Mouse (Mus musculus) hindbrain, embryonic 14.5 days (tissue): ENCODE measurements at regions not wholly inside any gene's neighbourhood (a gene's known extent, or its start where the extent isn't known, plus 50 kb on each side); places are given as distances from the start of the nearest gene placed in this dataset.
A peak's percentile ranks its signal among the peaks of the same experiment; 100 is the strongest.

Source experiments
- ATAC-seq: fragments of 200-750 bp; cut with Nextera tagmentation; 2 replicates; pipeline ENCODE4 v1.8.0; 2017; ENCODE audit warnings: moderate number of reproducible peaks, mild to moderate bottlenecking, moderate TSS enrichment, moderate library complexity; ENCODE audit not compliant: low FRiP score
- DNase-seq: peaks from one replicate; pipeline ENCODE4 v3.0.0-alpha.2; 2015; ENCODE audit warnings: low spot score
- H3K27ac ChIP-seq: fragments of 300-500 bp; sonication (generic); 2 replicates; pipeline ENCODE4 v1.5.1; 2014; ENCODE audit warnings: mild to moderate bottlenecking, moderate library complexity
- H3K27me3 ChIP-seq: fragments of 300-500 bp; sonication (generic); 2 replicates; pipeline ENCODE4 v1.6.1; 2014; ENCODE audit warnings: mild to moderate bottlenecking, low read length, mixed read lengths; ENCODE audit not compliant: control insufficient read depth, insufficient read depth
- H3K36me3 ChIP-seq: fragments of 300-500 bp; sonication (generic); replicated peaks from 2 replicates; pipeline ENCODE4 v1.6.1; 2014; ENCODE audit not compliant: control insufficient read depth, insufficient read depth
- H3K4me1 ChIP-seq: fragments of 300-500 bp; sonication (generic); replicated peaks from 2 replicates; pipeline ENCODE4 v1.6.1; 2014; ENCODE audit warnings: antibody characterized with exemption, low read length, mixed read lengths; ENCODE audit not compliant: control insufficient read depth, insufficient read depth
- H3K4me2 ChIP-seq: fragments of 300-500 bp; sonication (generic); replicated peaks from 2 replicates; pipeline ENCODE4 v1.6.1; 2014; ENCODE audit warnings: mild to moderate bottlenecking, moderate library complexity
- H3K4me3 ChIP-seq: fragments of 300-500 bp; sonication (generic); replicated peaks from 2 replicates; pipeline ENCODE4 v1.5.1; 2014; ENCODE audit warnings: mild to moderate bottlenecking, low read length
- H3K9ac ChIP-seq: fragments of 300-500 bp; sonication (generic); 2 replicates; pipeline ENCODE4 v1.6.1; 2014
- H3K9me3 ChIP-seq: fragments of 300-500 bp; sonication (generic); 2 replicates; pipeline ENCODE4 v1.6.1; 2016; ENCODE audit warnings: low read length; ENCODE audit not compliant: control insufficient read depth
- WGBS: fragments of 180-500 bp; shearing (Covaris S2); extraction: QIAGEN DNeasy Blood & Tissue Kit; methylation state at CpG from one replicate; pipeline ENCODE4 v1.1.7; 2014; 5-methylcytosine and 5-hydroxymethylcytosine counted together

DNA sequence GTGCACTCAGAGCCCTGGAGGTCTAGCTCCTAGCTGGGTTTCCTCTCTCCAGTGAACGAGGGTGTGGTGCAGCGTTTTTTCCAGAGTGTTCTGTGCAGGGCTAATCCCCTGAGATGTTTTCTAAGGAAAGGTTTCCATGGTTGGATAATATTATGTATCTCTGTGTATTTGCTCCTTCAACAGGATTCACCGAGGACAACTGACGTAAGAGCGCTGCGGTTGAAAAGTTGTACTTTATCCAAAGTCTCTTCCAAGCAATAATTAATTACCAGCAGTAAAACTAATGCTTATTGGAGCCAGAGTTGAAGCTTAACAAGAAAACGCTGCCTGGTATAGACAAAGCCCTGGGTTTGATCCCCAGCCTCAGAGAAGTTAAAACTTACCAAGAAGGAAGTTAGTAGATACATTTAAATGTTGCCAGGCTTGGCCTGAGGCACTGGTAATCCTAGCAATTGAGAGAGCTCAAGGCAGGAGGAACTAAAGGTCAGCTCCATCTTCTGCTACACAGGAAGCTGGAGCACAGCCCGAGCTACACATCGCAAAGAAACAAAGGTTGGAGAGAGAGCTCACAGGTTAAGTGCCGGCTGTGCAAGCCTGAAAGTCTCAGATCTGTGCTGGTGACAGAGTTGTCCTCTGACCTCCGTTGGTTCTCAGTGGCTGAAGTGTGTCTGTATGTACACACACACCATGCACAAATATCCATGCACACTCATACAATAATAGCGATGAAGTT lies 51.2 kb upstream of the Rap1b start:
- H3K4me2 ChIP-seq, result no peak overlapping the region
- no peak overlapping the region for H3K27ac ChIP-seq
- ATAC-seq (no peak), DNase-seq (no peak)
- no peak overlapping the region for H3K9ac ChIP-seq
- H3K4me1 ChIP-seq, result no peaks in the 10 kb centered on the region
- H3K9me3 ChIP-seq, result no peaks in the 10 kb centered on the region
- H3K36me3 ChIP-seq, result no peaks in the 10 kb centered on the region
- 80% methylated on average over 12 of the region's 12 CpGs for WGBS
- no peaks in the 10 kb centered on the region for H3K27me3 ChIP-seq
- no peak overlapping the region for H3K4me3 ChIP-seq

DNA sequence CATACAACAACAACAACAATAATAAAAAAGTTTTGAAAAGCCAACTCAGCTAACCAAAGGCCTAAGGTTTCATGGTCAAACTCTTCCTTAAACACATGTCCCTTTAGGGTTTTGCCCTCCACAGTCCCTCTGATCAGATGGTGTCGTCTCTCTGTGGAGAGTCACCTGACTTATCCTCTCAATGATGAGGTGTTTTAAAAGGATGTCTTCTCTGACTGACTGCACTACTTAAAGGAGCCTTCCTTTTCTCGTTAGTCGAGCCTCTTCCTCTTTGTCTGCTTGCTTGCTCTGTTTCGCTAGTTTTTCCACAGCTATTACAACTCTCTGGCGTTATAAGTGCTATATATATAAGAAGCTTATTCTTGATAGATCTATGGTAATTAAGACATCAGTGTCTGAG lies 51.9 kb upstream of the Rap1b start:
- 78% methylated on average over 5 of the region's 5 CpGs for WGBS
- H3K4me1 ChIP-seq, result no peaks in the 10 kb centered on the region
- ATAC-seq (no peak), DNase-seq (no peak)
- H3K36me3 ChIP-seq, result no peaks in the 10 kb centered on the region
- no peaks in the 10 kb centered on the region for H3K9me3 ChIP-seq
- no peak overlapping the region for H3K4me3 ChIP-seq
- no peak overlapping the region for H3K9ac ChIP-seq
- H3K4me2 ChIP-seq, result no peak overlapping the region
- no peaks in the 10 kb centered on the region for H3K27me3 ChIP-seq
- no peak overlapping the region for H3K27ac ChIP-seq

DNA sequence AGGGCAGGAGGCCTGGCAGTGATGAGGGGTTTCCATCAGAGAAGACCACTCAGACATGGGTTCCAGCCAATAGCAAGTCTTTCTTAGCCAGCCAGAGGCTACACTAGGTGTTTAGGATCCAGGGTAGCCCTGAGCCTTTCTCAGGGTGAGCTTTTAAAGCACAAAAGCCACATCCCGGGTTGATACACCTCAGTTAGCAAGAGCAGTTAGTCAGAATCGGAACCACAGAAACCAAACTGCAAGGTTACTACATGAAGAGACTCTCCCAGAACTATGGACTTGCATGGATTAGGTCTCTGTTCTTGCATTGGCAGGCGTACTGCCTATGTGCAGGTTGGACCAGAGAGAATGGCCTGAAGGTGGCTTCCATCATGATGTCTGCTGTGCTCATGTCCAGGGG lies 52.6 kb upstream of the Rap1b start:
- Histone ChIP-seq H3K27ac (no peak overlapping the region), H3K27me3 (no peaks in the 10 kb centered on the region), H3K36me3 (no peaks in the 10 kb centered on the region), H3K9me3 (no peaks in the 10 kb centered on the region), H3K4me1 (no peaks in the 10 kb centered on the region), H3K9ac (no peak overlapping the region), H3K4me2 (no peak overlapping the region), H3K4me3 (no peak overlapping the region)
- DNase-seq (no peak), ATAC-seq (no peak)
- WGBS, result 92% methylated on average over 3 of the region's 3 CpGs

DNA sequence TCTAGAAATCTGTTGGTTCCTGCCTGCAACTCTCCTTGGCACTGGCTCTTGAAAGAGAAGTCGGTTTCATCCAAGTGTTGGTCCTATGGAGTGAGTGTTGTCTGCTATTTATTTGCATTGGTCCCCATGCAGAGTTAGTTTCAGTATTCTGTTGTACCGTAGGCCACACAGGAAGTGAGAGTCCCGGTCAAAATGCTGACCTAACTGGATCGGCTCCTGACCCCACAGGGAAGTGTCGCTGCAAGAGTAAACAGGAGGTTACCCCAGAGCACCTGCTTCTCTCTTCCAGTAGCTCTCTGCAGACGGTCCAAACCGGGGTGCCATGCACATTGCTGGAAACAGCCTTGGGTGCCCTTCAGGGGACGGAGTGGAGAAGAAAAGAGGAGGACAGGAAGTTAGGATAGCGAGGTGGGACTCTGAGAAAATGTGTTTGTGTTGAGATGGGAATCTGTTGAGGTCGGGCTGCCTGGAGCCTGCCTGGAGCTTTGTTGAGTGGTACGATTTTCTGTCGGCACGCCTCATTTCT lies 53.6 kb upstream of the Rap1b start:
- Histone ChIP-seq H3K36me3 (no peaks in the 10 kb centered on the region), H3K4me1 (no peaks in the 10 kb centered on the region), H3K27ac (no peak overlapping the region), H3K4me3 (no peak overlapping the region), H3K4me2 (no peak overlapping the region), H3K9ac (no peak overlapping the region), H3K9me3 (no peaks in the 10 kb centered on the region), H3K27me3 (no peaks in the 10 kb centered on the region)
- DNase-seq, result no peak
- 72% methylated on average over 13 of the region's 13 CpGs for WGBS
- ATAC-seq, result no peak

DNA sequence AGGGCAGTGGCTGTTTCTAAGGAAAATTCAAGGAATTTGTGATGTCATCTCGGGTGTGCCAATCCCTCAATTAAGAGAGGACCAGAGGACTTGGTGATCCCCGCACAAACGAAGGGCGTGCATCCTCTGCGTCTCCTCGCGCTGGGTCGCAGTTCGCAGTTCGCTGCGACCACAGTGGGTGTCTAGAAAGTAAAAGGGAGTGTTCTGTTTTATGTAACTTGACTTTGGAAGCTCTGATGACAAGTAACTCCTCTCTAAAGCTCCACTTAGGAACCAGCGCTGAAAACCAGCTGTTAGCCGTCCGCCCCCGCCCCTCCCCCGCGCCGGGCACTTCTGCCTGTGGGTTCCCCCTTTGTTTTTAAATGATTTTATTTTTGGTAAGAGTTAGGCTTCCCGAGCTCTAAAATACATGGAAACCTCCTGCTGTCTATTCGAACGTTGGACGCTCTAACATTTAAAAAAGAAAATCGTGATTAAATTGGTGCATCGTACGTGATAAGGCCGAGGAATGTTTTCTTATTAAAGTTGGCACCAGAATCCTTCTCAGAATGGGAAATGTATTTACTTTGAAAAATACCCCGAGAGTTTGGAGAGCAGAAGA lies 59.9 kb upstream of the Rap1b start:
- Histone ChIP-seq H3K9me3 (no peaks in the 10 kb centered on the region), H3K27me3 (no peaks in the 10 kb centered on the region), H3K36me3 (no peaks in the 10 kb centered on the region), H3K9ac (peak overlapping the region; percentile 53), H3K27ac (no peak overlapping the region; the same call in 1 of the 2 replicates), H3K4me3 (peak overlapping the region; percentile 30), H3K4me1 (no peaks in the 10 kb centered on the region; the same call in 1 of the 2 replicates), H3K4me2 (peak overlapping the region; percentile 62)
- no peak for DNase-seq
- 24% methylated on average over 27 of the region's 27 CpGs for WGBS
- 0 out of 2 replicates have a peak, but pooled peaks have one; percentile 11 for ATAC-seq

DNA sequence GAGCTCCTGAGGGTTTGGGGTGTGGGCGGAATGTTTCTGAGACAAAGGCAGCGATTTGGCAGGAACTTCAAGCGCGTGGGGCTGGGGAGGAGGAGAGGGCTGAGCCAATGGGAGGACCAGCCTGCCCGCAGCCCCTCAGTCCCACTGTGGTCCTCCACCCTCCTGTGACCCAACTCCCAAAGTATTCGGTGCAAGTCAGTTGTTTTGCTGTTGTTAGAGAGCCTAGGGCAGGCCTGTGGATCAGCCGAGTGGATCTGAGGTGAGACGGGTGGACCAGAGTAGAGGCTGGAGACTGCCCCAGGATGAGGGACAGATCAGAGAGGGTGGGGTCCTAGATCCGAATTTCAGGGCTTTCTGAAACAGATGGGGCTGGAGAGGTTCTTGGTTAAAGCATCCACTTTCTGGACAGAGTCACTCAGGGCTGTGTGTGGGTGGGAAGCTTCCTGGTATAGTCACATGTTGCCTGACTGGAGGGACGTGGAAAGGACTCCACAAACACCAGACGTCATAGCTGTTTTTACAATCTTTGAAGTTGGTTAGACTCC lies 60.5 kb upstream of the Rap1b start:
- H3K36me3 ChIP-seq, result no peaks in the 10 kb centered on the region
- H3K9ac ChIP-seq, result peak overlapping the region; percentile 53
- ATAC-seq, result peak; percentile 78
- peak; percentile 73 for DNase-seq
- WGBS, result 28% methylated on average over 11 of the region's 11 CpGs
- peak overlapping the region; percentile 62 for H3K4me2 ChIP-seq
- H3K4me1 ChIP-seq, result no peaks in the 10 kb centered on the region; the same call in 1 of the 2 replicates
- H3K4me3 ChIP-seq, result peak overlapping the region; percentile 30
- no peak overlapping the region; the same call in 1 of the 2 replicates for H3K27ac ChIP-seq
- no peaks in the 10 kb centered on the region for H3K9me3 ChIP-seq
- H3K27me3 ChIP-seq, result no peaks in the 10 kb centered on the region

DNA sequence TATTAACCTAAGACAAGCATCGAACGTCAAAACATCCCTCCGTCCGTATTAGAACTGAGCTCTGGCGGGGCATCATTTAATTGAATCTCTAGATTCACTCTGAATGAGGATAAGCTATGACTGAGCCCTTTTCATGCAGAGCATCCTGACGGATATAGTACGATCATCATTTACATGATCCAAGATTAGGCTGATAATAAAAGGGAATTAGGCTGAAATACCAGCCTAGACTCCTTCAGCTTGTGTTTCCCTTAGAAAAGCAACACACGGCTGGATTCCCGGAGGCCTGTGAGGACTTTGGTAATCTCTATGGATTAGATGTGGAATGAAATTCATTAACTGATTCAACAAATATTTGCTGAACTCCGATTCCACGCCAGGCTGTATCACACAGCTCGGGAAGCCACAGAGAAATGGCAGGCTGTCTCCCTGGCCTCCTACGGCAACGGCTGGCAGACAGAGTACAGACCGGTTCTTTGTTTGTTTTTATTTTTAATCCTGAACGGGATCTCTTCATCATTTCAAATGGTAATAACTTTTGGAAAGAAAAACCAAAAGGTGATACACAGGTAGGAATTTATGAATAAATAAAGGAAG lies 62.3 kb upstream of the Rap1b start:
- H3K27ac ChIP-seq, result no peak overlapping the region
- no peak for ATAC-seq
- no peaks in the 10 kb centered on the region for H3K27me3 ChIP-seq
- WGBS, result 57% methylated on average over 16 of the region's 16 CpGs
- H3K9ac ChIP-seq, result no peak overlapping the region
- H3K4me1 ChIP-seq, result no peaks in the 10 kb centered on the region; the same call in 1 of the 2 replicates
- no peaks in the 10 kb centered on the region for H3K36me3 ChIP-seq
- H3K9me3 ChIP-seq, result no peaks in the 10 kb centered on the region; the same call in 1 of the 2 replicates
- DNase-seq, result no peak
- no peak overlapping the region for H3K4me2 ChIP-seq
- no peak overlapping the region for H3K4me3 ChIP-seq

DNA sequence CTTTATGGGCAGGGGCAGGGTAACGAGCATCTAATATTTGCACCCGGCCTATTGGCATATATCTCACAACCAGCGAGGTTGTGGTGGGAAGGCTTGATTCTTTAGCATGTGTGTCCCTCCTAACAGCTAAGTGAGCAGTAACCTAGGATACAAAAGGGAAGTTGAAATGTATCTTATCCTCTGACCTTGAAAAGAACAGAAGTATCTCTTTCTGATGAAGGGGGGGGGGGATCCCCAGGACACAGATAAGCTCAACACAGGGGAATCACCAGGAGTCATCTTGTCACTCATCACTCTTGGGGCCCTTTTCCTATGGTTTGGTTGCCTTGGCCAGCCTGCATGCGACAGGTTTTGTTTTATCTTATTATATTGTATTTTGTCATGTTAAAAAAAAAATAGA lies 63.3 kb upstream of the Rap1b start:
- ATAC-seq (no peak), DNase-seq (no peak)
- WGBS, result 82% methylated on average over 4 of the region's 4 CpGs
- H3K9ac ChIP-seq, result no peak overlapping the region
- no peaks in the 10 kb centered on the region for H3K27me3 ChIP-seq
- H3K4me3 ChIP-seq, result no peak overlapping the region
- H3K4me1 ChIP-seq, result no peaks in the 10 kb centered on the region; the same call in 1 of the 2 replicates
- H3K4me2 ChIP-seq, result no peak overlapping the region
- no peak overlapping the region for H3K27ac ChIP-seq
- no peaks in the 10 kb centered on the region for H3K36me3 ChIP-seq
- no peaks in the 10 kb centered on the region; the same call in 1 of the 2 replicates for H3K9me3 ChIP-seq

DNA sequence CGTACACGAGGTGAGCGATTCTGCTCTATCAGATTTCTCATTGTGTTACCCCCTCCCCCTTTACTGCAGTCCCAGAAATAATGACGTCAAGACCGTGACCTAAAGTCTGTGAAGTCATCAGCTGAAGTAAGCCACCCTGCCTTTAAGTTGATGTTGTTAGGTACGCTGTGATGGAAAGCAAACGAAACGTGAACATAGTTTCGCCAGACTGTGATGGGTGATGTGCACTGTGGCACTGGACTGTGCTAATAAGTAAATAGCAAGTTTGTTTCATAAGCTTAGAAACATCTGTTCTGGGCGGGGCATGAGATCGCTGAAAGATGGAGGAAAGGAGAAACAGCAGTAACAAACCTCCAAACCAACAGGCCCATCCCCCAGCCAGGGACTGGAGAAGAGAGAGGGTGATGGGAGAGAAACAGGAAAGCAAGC lies 64.0 kb upstream of the Rap1b start:
- Histone ChIP-seq H3K27me3 (no peaks in the 10 kb centered on the region), H3K27ac (no peak overlapping the region), H3K4me3 (no peak overlapping the region), H3K9me3 (no peaks in the 10 kb centered on the region; the same call in 1 of the 2 replicates), H3K4me1 (no peaks in the 10 kb centered on the region; the same call in 1 of the 2 replicates), H3K4me2 (no peak overlapping the region), H3K9ac (no peak overlapping the region), H3K36me3 (no peaks in the 10 kb centered on the region)
- WGBS, result 72% methylated on average over 11 of the region's 11 CpGs
- DNase-seq (no peak), ATAC-seq (no peak)
